Mouse (Mus musculus): ENCODE data around the gene Clstn1.

DNA sequence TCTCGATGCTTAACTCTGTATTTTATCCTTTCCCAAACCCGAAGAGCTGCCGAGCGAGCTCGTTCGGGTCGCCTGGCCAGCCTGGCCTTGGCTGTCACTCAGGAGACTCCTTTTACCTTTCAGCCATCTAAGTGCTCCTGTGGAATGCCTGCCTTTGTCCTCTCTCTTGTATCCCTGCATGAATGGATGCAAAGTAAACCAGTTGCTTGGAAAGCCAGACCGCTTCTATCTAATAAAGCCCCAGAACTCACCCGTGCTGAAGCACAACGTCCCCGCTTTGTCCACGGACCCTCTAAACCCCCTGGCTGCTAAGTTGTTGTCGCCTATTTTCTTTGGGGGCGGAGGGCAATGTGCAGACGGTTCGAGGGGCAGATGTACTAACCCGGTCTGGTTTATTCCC, 40.5 kb downstream of the Clstn1 start:
- TF ChIP-seq POLR2A (IDR thresholded peaks at IDR 0.05; ENCODE audit: borderline replicate concordance, extremely low read depth, insufficient read depth, insufficient read length, poor library complexity, severe bottlenecking) = no peak
- TF ChIP-seq CTCF (IDR thresholded peaks at IDR 0.05; ENCODE audit: borderline replicate concordance, extremely low read depth, insufficient read depth, insufficient read length) = no peak

Measured in brain, embryonic 14.5 days (tissue).